Mouse (Mus musculus) G1E (cell line): ENCODE results near the gene Wsb2. TPM values are rescaled to one million over a fixed set of nuclear protein-coding genes. Genes with fewer than 3 reads are reported as not detected.

Experiments used
- ATAC-seq: 2 replicates; pipeline ENCODE4 v1.8.0; 2016; ENCODE audit warnings: mild to moderate bottlenecking; ENCODE audit not compliant: insufficient number of reproducible peaks, poor library complexity, low FRiP score, severe bottlenecking; ENCODE audit errors: extremely low read depth
- DNase-seq: peaks from one replicate; pipeline ENCODE4 v3.0.0; 2012; ENCODE audit warnings: low spot score
- H3K27me3 ChIP-seq: 2 replicates; pipeline ENCODE4 v1.6.1; 2012; ENCODE audit warnings: mild to moderate bottlenecking, low read length, inconsistent platforms; ENCODE audit not compliant: insufficient read depth
- H3K36me3 ChIP-seq: replicated peaks from 2 replicates; pipeline ENCODE3; 2012; ENCODE audit warnings: mild to moderate bottlenecking, inconsistent platforms
- H3K4me1 ChIP-seq: 2 replicates; pipeline ENCODE4 v1.6.1; 2012; ENCODE audit warnings: low read depth, low read length, inconsistent platforms, mixed read lengths; ENCODE audit not compliant: insufficient read depth
- H3K4me3 ChIP-seq: 2 replicates; pipeline ENCODE4 v1.5.1; 2012; ENCODE audit warnings: low read depth, mild to moderate bottlenecking, inconsistent platforms, low read length, moderate library complexity, mixed read lengths
- H3K9me3 ChIP-seq: replicated peaks from 2 replicates; pipeline ENCODE4 v1.6.1; 2012; ENCODE audit warnings: inconsistent platforms
- CTCF ChIP-seq: IDR thresholded peaks from 2 replicates; pipeline ENCODE4 v1.5.1; 2012; ENCODE audit warnings: low read depth, low read length, inconsistent platforms, mixed read lengths
- GATA1 ChIP-seq: IDR thresholded peaks from 2 replicates; pipeline ENCODE4 v1.6.1; 2012; ENCODE audit warnings: borderline replicate concordance, low read length, inconsistent platforms, mixed read lengths
- GATA2 ChIP-seq: IDR thresholded peaks from 2 replicates; pipeline ENCODE4 v1.6.1; 2012; ENCODE audit warnings: low read depth, low read length, inconsistent platforms, borderline replicate concordance
- POLR2AphosphoS5 ChIP-seq: IDR thresholded peaks from 2 replicates; pipeline ENCODE4 v1.6.1; 2012; ENCODE audit warnings: low read depth, low read length, inconsistent platforms; ENCODE audit not compliant: insufficient replicate concordance
- TAL1 ChIP-seq: conservative IDR thresholded peaks from 2 replicates; pipeline ENCODE4 v1.6.1; 2012; ENCODE audit warnings: low read depth, low read length, inconsistent platforms, mixed read lengths
- polyA plus RNA-seq: library from polyadenylated mRNA; stranded (reverse); fragments of >175 nt; gene quantifications from 2 replicates; pipeline ENCODE4 v1.2.3, GENCODE M21; 2012
- total RNA-seq, 2 experiments: library from RNA; stranded (forward) in 1 of 2; stranded (reverse) in 1 of 2; fragments of 200-1000 nt in 1 of 2; fragments of >200 nt in 1 of 2; fragmentation: Nextera tagmentation in 1 of 2; gene quantifications; 2 replicates each; pipeline ENCODE4 v1.2.3; 2014 to 2017

Wsb2 gene
- total and polyA plus RNA-seq, 3 experiments, result 26.3 to 69.3 (median 34.5) TPM

- Histone ChIP-seq H3K9me3 (peaks cover 9% of the 10 kb centered on the region), H3K4me3 (peak within 1 kb of the TSS; percentile 13; the same call in 1 of the 2 replicates), H3K27me3 (no peaks in the 10 kb centered on the region), H3K4me1 (no peaks in the 10 kb centered on the region), H3K36me3 (no peaks in the 10 kb centered on the region)
- TF ChIP-seq TAL1 (no peak), GATA1 (no peak), CTCF (no peak), GATA2 (no peak), POLR2AphosphoS5 (no peak)
- no peak for DNase-seq
- no peak for ATAC-seq
These were observed 56.7 kb downstream of the Wsb2 start, which contains the start of gene Ksr2 for GRCm38 (mm10) chr5:117413507-117414501. Ksr2 (plus strand) TSS chr5:117414000.

- Histone ChIP-seq H3K4me1 (no peaks in the 10 kb centered on the region), H3K36me3 (no peaks in the 10 kb centered on the region), H3K27me3 (no peaks in the 10 kb centered on the region), H3K4me3 (no peak overlapping the region), H3K9me3 (peaks cover 9% of the 10 kb centered on the region)
- ATAC-seq, result no peak
- no peak for TF ChIP-seq GATA2
- TF ChIP-seq POLR2AphosphoS5, result no peak
- TF ChIP-seq TAL1, result no peak
- no peak for TF ChIP-seq GATA1
- TF ChIP-seq CTCF, result no peak
- no peak for DNase-seq
These were observed 57.5 kb downstream of the Wsb2 start for GRCm38 (mm10) chr5:117414611-117415010.

GRCm38 (mm10) chr5:117415011-117415912 is 58.2 kb downstream of the Wsb2 start:
- H3K27me3 ChIP-seq, result no peaks in the 10 kb centered on the region
- H3K4me1 ChIP-seq, result no peaks in the 10 kb centered on the region
- no peak for DNase-seq
- no peak for ATAC-seq
- H3K4me3 ChIP-seq, result no peak overlapping the region
- TF ChIP-seq CTCF (no peak), TAL1 (no peak), GATA1 (no peak), GATA2 (no peak), POLR2AphosphoS5 (no peak)
- peaks cover 9% of the 10 kb centered on the region for H3K9me3 ChIP-seq
- no peaks in the 10 kb centered on the region for H3K36me3 ChIP-seq

- H3K4me1 ChIP-seq, result no peaks in the 10 kb centered on the region
- H3K4me3 ChIP-seq, result no peak overlapping the region
- TF ChIP-seq GATA1, result no peak
- H3K27me3 ChIP-seq, result no peaks in the 10 kb centered on the region
- H3K36me3 ChIP-seq, result no peaks in the 10 kb centered on the region
- DNase-seq, result no peak
- H3K9me3 ChIP-seq, result peaks cover 17% of the 10 kb centered on the region
- no peak for ATAC-seq
These were observed 60.3 kb downstream of the Wsb2 start for GRCm38 (mm10) chr5:117417442-117417841.

Other genes with a start within 250 kb of the Wsb2 start
- 27.3 and 36.3 TPM in 2 replicates for gene Suds3, start 241.2 kb upstream of the Wsb2 start, total RNA-seq (2014; fragmentation: Nextera tagmentation)
- 83.3 and 92.8 TPM in 2 replicates for gene Suds3, start 241.2 kb upstream of the Wsb2 start, total RNA-seq (2017)
- 56.2 and 61.0 TPM in 2 replicates for gene Suds3, start 241.2 kb upstream of the Wsb2 start, polyA plus RNA-seq
- 213 and 225 TPM in 2 replicates for gene Taok3, start 237.2 kb upstream of the Wsb2 start, total RNA-seq (2014; fragmentation: Nextera tagmentation)
- gene Taok3, start 237.2 kb upstream of the Wsb2 start, total RNA-seq (2017), result 126 and 139 TPM in 2 replicates
- gene Taok3, start 237.2 kb upstream of the Wsb2 start, polyA plus RNA-seq, result 57.5 and 58.4 TPM in 2 replicates
- 325 and 337 TPM in 2 replicates for gene Pebp1, start 69.7 kb upstream of the Wsb2 start, total RNA-seq (2014; fragmentation: Nextera tagmentation)
- gene Pebp1, start 69.7 kb upstream of the Wsb2 start, total RNA-seq (2017), result 210 and 243 TPM in 2 replicates
- 1,716 and 1,825 TPM in 2 replicates for gene Pebp1, start 69.7 kb upstream of the Wsb2 start, polyA plus RNA-seq
- not detected in 2 replicates for gene Vsig10, start 38.2 kb upstream of the Wsb2 start, total RNA-seq (2014; fragmentation: Nextera tagmentation)
- 0.05 and 0.17 TPM in 2 replicates for gene Vsig10, start 38.2 kb upstream of the Wsb2 start, total RNA-seq (2017)
- 0.02 TPM in 1 of 2 replicates, not detected in the other for gene Vsig10, start 38.2 kb upstream of the Wsb2 start, polyA plus RNA-seq
- 42.6 and 44.9 TPM in 2 replicates for gene Rfc5, start 31.7 kb downstream of the Wsb2 start, total RNA-seq (2014; fragmentation: Nextera tagmentation)
- 68.1 and 71.8 TPM in 2 replicates for gene Rfc5, start 31.7 kb downstream of the Wsb2 start, total RNA-seq (2017)
- 145 and 167 TPM in 2 replicates for gene Rfc5, start 31.7 kb downstream of the Wsb2 start, polyA plus RNA-seq
- not detected in 2 replicates for gene Ksr2, start 56.7 kb downstream of the Wsb2 start, total RNA-seq (2014; fragmentation: Nextera tagmentation)
- under 0.01 and 0.05 TPM in 2 replicates for gene Ksr2, start 56.7 kb downstream of the Wsb2 start, total RNA-seq (2017)
- not detected in 2 replicates for gene Ksr2, start 56.7 kb downstream of the Wsb2 start, polyA plus RNA-seq